Mouse (Mus musculus) small intestine, adult 2 months (tissue): ENCODE data around the gene Timp4. TPM values are rescaled to one million over a fixed set of nuclear protein-coding genes. Genes with fewer than 3 reads are reported as not detected.

Source experiments
- H3K27ac ChIP-seq: fragments of 200-500 bp; 2 replicates; pipeline ENCODE4 v1.5.1; 2012; ENCODE audit warnings: low read depth, low read length, control low read depth, inconsistent platforms; ENCODE audit not compliant: insufficient read depth
- H3K27me3 ChIP-seq: fragments of 200-500 bp; 2 replicates; pipeline ENCODE4 v1.6.1; 2012; ENCODE audit warnings: mild to moderate bottlenecking, moderate library complexity, low read length, inconsistent platforms; ENCODE audit not compliant: control insufficient read depth, insufficient read depth
- H3K36me3 ChIP-seq: fragments of 200-500 bp; 2 replicates; pipeline ENCODE4 v1.6.1; 2012; ENCODE audit warnings: mild to moderate bottlenecking, low read length, control low read depth, inconsistent platforms; ENCODE audit not compliant: control insufficient read depth, insufficient read depth
- H3K4me1 ChIP-seq: fragments of 200-500 bp; 2 replicates; pipeline ENCODE4 v1.6.1; 2012; ENCODE audit warnings: low read length, inconsistent platforms, mixed read lengths; ENCODE audit not compliant: control insufficient read depth, insufficient read depth, insufficient read length
- H3K4me3 ChIP-seq: fragments of 200-500 bp; 2 replicates; pipeline ENCODE4 v1.5.1; 2012; ENCODE audit warnings: low read depth, mild to moderate bottlenecking, control low read depth, inconsistent platforms, low read length, moderate library complexity
- CTCF ChIP-seq: fragments of 200-500 bp; IDR thresholded peaks from 2 replicates; pipeline ENCODE4 v1.5.1; 2012; ENCODE audit warnings: low read depth, mild to moderate bottlenecking, control low read depth, inconsistent platforms, low read length, moderate library complexity, mixed read lengths; ENCODE audit not compliant: insufficient replicate concordance, insufficient read length; ENCODE audit errors: extremely low read depth
- POLR2A ChIP-seq: fragments of 200-500 bp; IDR thresholded peaks from 2 replicates; pipeline ENCODE4 v1.6.1; 2012; ENCODE audit warnings: low read depth, mild to moderate bottlenecking, control low read depth, inconsistent platforms, low read length, moderate library complexity
- WGBS: fragments of 180-500 bp; shearing (Covaris S2); methylation state at CpG from one replicate; pipeline ENCODE4 v1.1.7; 2018; 5-methylcytosine and 5-hydroxymethylcytosine counted together
- polyA plus RNA-seq: library from polyadenylated mRNA; depleted of rRNA; stranded (reverse); fragments of >200 nt; gene quantifications from 2 replicates; pipeline ENCODE4 v1.2.3, GENCODE M21; 2012; rRNA removed

Timp4 gene
- polyA plus RNA-seq, 1 experiment = 0.09 TPM

GRCm38 (mm10) chr6:115200753-115201152 is 51.3 kb downstream of the Timp4 start:
- Histone ChIP-seq H3K4me1 (no peaks in the 10 kb centered on the region), H3K4me3 (no peak overlapping the region), H3K27me3 (no peaks in the 10 kb centered on the region), H3K36me3 (no peaks in the 10 kb centered on the region), H3K27ac (no peak overlapping the region)
- WGBS = 45% methylated on average over 3 of the region's 3 CpGs
- TF ChIP-seq CTCF (no peak), POLR2A (no peak)

Other genes starting within 250 kb of the Timp4 start
- 21.0 and 31.8 TPM in 2 replicates for gene Tamm41, start 214.3 kb downstream of the Timp4 start, polyA plus RNA-seq
- 3.1 and 4.1 TPM in 2 replicates for gene Syn2, start 117.3 kb downstream of the Timp4 start, polyA plus RNA-seq
- not detected in 2 replicates for gene Gm17482, start 24.9 kb downstream of the Timp4 start, polyA plus RNA-seq
- gene Pparg, start 108.7 kb upstream of the Timp4 start, polyA plus RNA-seq = 5.2 and 10.9 TPM in 2 replicates